Mouse (Mus musculus) olfactory bulb, adult 2 months (tissue): ENCODE measurements around the gene Atg9b.

Experiments
- CTCF ChIP-seq: fragments of 200-500 bp; IDR thresholded peaks from 2 replicates; pipeline ENCODE4 v1.5.1; 2012; ENCODE audit warnings: low read depth, mild to moderate bottlenecking, low read length, moderate library complexity; ENCODE audit not compliant: insufficient read depth
- POLR2A ChIP-seq: fragments of 200-500 bp; IDR thresholded peaks from 2 replicates; pipeline ENCODE4 v1.6.1; 2012; ENCODE audit warnings: mild to moderate bottlenecking, low read depth, low read length, moderate library complexity; ENCODE audit not compliant: insufficient read depth

DNA sequence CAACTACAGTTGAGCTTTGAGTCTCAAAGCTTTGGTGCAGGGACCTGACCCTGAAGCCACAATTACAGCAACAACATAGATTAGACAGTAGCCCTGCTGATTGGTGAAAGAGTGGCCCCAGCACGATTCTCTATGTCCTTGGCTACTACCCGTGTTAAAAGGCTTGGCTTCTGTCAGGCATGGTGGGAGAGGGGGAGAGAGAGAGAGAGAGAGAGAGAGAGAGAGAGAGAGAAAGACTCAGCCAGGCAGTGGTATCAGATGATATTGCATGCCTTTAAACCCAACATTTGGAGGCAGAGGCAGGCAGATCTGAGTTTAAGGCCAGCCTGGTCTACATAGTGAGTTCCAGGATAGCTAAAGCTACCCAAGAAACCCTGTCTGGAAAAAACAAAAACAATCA lies 10.0 kb downstream of the Atg9b start:
- TF ChIP-seq CTCF = no peak
- TF ChIP-seq POLR2A = no peak
